In genomic region chr7:141344787-141345186, GRCm38 (mm10) we compare ENCODE assay signal across 23 mouse cellular contexts. TPM values are rescaled to one million over a fixed set of nuclear protein-coding genes. Genes with fewer than 3 reads are reported as not detected.
"Had no signal": no experiment of that assay in that cellular context is flagged by ENCODE, and none has a peak within 500 bp of the region (broad histone marks: within the 10 kb centered on the region; RNA-seq: fewer than 3 reads in every experiment).

No protein-coding gene starts in this region.

- H3K4me2 ChIP-seq: limb, embryonic 13.5 days; liver, embryonic 11.5 days; liver, embryonic 15.5 days; lung, embryonic 15.5 days; midbrain, embryonic 11.5 days; neural tube, embryonic 12.5 days; stomach, embryonic 15.5 days had no signal

- H3K4me1 ChIP-seq: neural tube, embryonic 12.5 days had no signal

- ATAC-seq: midbrain, embryonic 16.5 days had no signal

- H3K9me3 ChIP-seq: limb, embryonic 13.5 days; liver, embryonic 15.5 days; lung, embryonic 15.5 days; megakaryocyte, embryonic 14.5 days; neural tube, embryonic 12.5 days; stomach, embryonic 15.5 days had no signal

- DNase-seq: kidney, adult 11 months; kidney, adult 9 months; kidney, postnatal 10 days; kidney, postnatal 4 days; left cerebral cortex, postnatal 4 days; lung, postnatal 14 days; retina, postnatal 1 day; right cerebral cortex, postnatal 4 days; spleen, adult 18-20 months; thymus, adult 2 months; thymus, postnatal 4 days had no signal

- H3K27me3 ChIP-seq: lung, embryonic 15.5 days; neural tube, embryonic 12.5 days; stomach, embryonic 15.5 days had no signal

- H3K9ac ChIP-seq: limb, embryonic 13.5 days; liver, embryonic 15.5 days; lung, embryonic 15.5 days; neural tube, embryonic 12.5 days; stomach, embryonic 15.5 days had no signal

- H3K36me3 ChIP-seq: limb, embryonic 13.5 days; liver, embryonic 15.5 days; lung, embryonic 15.5 days; neural tube, embryonic 12.5 days; stomach, embryonic 15.5 days had no signal

- H3K27ac ChIP-seq: layer of hippocampus, adult 2 months; limb, embryonic 13.5 days; liver, embryonic 15.5 days; lung, embryonic 15.5 days; macrophage; neural tube, embryonic 12.5 days; stomach, embryonic 15.5 days had no signal

- H3K4me3 ChIP-seq: layer of hippocampus, adult 2 months; limb, embryonic 13.5 days; liver, embryonic 15.5 days; lung, embryonic 15.5 days; megakaryocyte, embryonic 14.5 days; neural tube, embryonic 12.5 days; stomach, embryonic 15.5 days had no signal

RNA-seq across cellular contexts. Expression of gene Eps8l2, which starts 6.1 kb away (rescaled TPM):
- polyA plus RNA-seq: macrophage had no signal

RNA-seq across cellular contexts. Expression of gene Drd4, which starts 53.0 kb away (rescaled TPM):
- total RNA-seq: neutrophil, adult 5-6 weeks had no signal
- polyA plus RNA-seq: liver, embryonic 15.5 days; macrophage had no signal
